Mouse (Mus musculus) cortical plate, adult 2 months (tissue): ENCODE results near the gene Abcc1. TPM values are rescaled to one million over a fixed set of nuclear protein-coding genes. Genes with fewer than 3 reads are reported as not detected.

Experiments used
- H3K27ac ChIP-seq: fragments of 200-500 bp; 2 replicates; pipeline ENCODE4 v1.5.1; 2012; ENCODE audit warnings: low read length, control low read depth, inconsistent platforms; ENCODE audit not compliant: insufficient read depth
- H3K4me1 ChIP-seq: fragments of 200-500 bp; 2 replicates; pipeline ENCODE4 v1.6.1; 2011; ENCODE audit warnings: low read length; ENCODE audit not compliant: control insufficient read depth, insufficient read depth
- H3K4me3 ChIP-seq: fragments of 200-500 bp; 2 replicates; pipeline ENCODE4 v1.5.1; 2011; ENCODE audit warnings: mild to moderate bottlenecking, low read length, control low read depth; ENCODE audit not compliant: insufficient read depth
- CTCF ChIP-seq: fragments of 200-500 bp; IDR thresholded peaks from 2 replicates; pipeline ENCODE4 v1.5.1; 2011; ENCODE audit warnings: mild to moderate bottlenecking, control low read depth, low read length; ENCODE audit not compliant: insufficient read depth; ENCODE audit errors: extremely low read depth
- POLR2A ChIP-seq: fragments of 200-500 bp; IDR thresholded peaks from 2 replicates; pipeline ENCODE4 v1.6.1; 2011; ENCODE audit warnings: mild to moderate bottlenecking, low read length, control low read depth; ENCODE audit not compliant: insufficient read depth; ENCODE audit errors: extremely low read depth
- polyA plus RNA-seq: library from polyadenylated mRNA; depleted of rRNA; stranded (reverse); fragments of >200 nt; gene quantifications from 2 replicates; pipeline ENCODE4 v1.2.3, GENCODE M21; 2012

The Abcc1 gene
- polyA plus RNA-seq, 1 experiment, result 13.1 TPM

GRCm38 (mm10) chr16:14448307-14448706 lies 86.9 kb downstream of the Abcc1 start:
- no peak overlapping the region for H3K4me3 ChIP-seq
- peaks cover 3% of the 10 kb centered on the region; the same call in 1 of the 2 replicates for H3K4me1 ChIP-seq
- no peak overlapping the region for H3K27ac ChIP-seq
- no peak for TF ChIP-seq CTCF
- TF ChIP-seq POLR2A, result no peak

DNA sequence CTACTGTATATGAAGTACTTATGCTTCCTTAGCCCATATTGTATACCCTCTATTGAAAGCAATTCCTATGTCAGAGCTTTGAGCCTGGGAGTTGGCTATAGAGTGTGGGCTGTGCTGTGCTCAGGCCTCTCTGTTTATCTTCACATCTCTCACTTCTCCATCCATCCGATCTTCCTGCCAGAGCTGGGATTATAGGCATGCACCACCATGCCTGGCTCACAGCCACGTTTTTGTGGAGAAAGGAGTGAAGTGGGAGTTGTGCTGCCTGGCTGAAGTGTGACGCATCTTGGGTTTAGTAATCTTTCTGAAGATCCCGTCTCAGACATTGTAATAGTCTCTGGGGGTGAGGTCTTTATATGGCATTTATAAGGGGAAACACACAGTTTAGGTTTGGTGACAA lies 88.5 kb downstream of the Abcc1 start:
- Histone ChIP-seq H3K4me1 (peaks cover 3% of the 10 kb centered on the region; the same call in 1 of the 2 replicates), H3K4me3 (no peak overlapping the region), H3K27ac (no peak overlapping the region)
- no peak for TF ChIP-seq CTCF

- Histone ChIP-seq H3K4me1 (peaks cover 3% of the 10 kb centered on the region; the same call in 1 of the 2 replicates), H3K27ac (no peak overlapping the region), H3K4me3 (no peak overlapping the region)
- TF ChIP-seq CTCF, result no peak
- TF ChIP-seq POLR2A, result no peak
Measured at GRCm38 (mm10) chr16:14451374-14452046, 90.2 kb downstream of the Abcc1 start.

DNA sequence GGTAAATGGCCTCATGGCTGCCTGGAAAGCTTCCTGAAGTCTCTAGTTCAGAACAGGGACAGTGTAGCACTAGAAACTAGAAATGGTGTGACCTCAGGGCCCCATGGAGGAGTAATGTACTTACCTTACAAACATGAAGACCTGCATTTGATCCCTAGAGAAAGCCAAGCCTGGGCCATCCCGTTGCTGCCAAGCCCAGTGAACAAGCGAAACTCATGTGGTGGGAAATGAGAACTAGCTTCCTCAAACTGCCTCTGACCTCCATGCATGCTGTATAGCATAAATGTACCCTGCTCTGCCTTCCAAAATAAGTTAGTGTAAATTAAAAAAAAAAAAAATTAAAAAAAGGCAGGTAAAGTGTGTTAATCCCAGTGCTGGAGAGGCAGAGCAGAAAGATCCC lies 101.2 kb downstream of the Abcc1 start:
- no peak overlapping the region for H3K27ac ChIP-seq
- no peak overlapping the region for H3K4me3 ChIP-seq
- TF ChIP-seq POLR2A, result no peak
- TF ChIP-seq CTCF, result no peak
- H3K4me1 ChIP-seq, result no peaks in the 10 kb centered on the region

- Histone ChIP-seq H3K4me1 (no peaks in the 10 kb centered on the region; the same call in 1 of the 2 replicates), H3K4me3 (no peak overlapping the region), H3K27ac (no peak overlapping the region)
- TF ChIP-seq POLR2A (no peak), CTCF (no peak)
Measured at GRCm38 (mm10) chr16:14465016-14465415, 103.7 kb downstream of the Abcc1 start.

DNA sequence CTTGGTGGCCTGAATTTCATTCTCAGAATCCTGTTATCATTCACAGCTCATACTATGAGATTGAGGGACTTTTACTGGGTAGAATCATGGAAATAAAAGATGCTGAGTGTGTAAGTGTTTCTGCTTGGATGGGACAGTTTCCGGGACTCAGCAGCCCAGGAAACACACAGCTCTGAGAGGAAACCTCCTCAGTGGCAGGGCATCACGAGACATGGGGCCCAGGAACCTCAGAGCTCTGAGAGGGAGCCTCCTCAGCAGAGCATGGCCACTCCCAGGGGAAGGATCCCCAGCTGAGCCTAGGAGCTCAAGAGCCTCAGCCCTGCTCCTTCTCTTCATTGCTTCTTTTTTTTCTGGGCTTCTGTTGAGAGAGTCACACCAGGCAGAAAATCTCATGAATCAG lies 107.0 kb downstream of the Abcc1 start:
- H3K4me3 ChIP-seq, result no peak overlapping the region
- no peaks in the 10 kb centered on the region; the same call in 1 of the 2 replicates for H3K4me1 ChIP-seq
- no peak for TF ChIP-seq CTCF
- no peak for TF ChIP-seq POLR2A

GRCm38 (mm10) chr16:14468841-14469240 lies 107.5 kb downstream of the Abcc1 start:
- no peak for TF ChIP-seq CTCF
- no peak for TF ChIP-seq POLR2A
- Histone ChIP-seq H3K27ac (no peak overlapping the region), H3K4me3 (no peak overlapping the region)

More for the DNA sequence above, 107.0 kb downstream of the Abcc1 start:
- no peak overlapping the region for H3K27ac ChIP-seq

DNA sequence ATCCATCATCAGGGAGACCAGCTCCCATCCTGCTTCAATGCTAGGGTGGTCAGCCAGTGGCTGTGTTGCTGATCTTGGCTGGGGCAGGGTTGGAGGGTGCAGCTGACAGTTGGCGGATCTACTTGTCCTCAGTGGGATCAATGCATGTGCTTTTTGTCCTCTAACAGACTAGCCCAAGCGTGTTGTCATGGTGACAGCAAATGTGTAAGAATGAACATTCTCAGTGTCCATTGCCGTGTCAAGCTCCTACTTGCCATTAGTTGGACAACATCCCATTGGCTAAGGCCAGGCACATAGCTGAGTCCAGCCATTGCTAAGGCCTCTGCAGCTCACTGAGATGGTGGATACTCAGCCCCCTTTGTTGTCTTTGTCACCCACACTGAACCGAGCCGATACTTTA lies 110.8 kb downstream of the Abcc1 start:
- TF ChIP-seq POLR2A (no peak), CTCF (no peak)
- Histone ChIP-seq H3K4me1 (no peaks in the 10 kb centered on the region; the same call in 1 of the 2 replicates), H3K27ac (no peak overlapping the region)

More at GRCm38 (mm10) chr16:14468841-14469240, 107.5 kb downstream of the Abcc1 start:
- H3K4me1 ChIP-seq, result no peaks in the 10 kb centered on the region; the same call in 1 of the 2 replicates

DNA sequence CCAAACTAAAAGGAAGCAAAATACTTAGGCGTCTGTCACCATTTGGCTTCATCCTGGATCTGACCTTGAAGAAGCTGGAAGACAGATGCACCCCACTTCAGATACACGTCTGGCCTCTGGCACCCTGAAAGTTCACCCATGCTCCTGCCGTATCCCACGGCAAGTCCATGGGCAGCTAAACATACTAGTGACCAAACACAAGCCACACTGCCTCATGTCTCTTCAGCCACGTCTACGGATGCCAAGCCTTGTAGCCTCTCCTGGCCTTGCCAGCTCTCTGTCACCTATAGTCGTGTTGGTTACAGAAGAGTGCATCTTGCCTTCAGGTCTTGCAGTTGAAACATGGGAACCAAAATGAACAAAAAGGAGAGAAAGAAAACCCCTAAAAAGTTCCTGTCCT lies 112.3 kb downstream of the Abcc1 start:
- TF ChIP-seq CTCF (no peak), POLR2A (no peak)
- no peak overlapping the region for H3K27ac ChIP-seq
- H3K4me1 ChIP-seq, result no peaks in the 10 kb centered on the region
- H3K4me3 ChIP-seq, result no peak overlapping the region

More for the DNA sequence above, 110.8 kb downstream of the Abcc1 start:
- H3K4me3 ChIP-seq, result no peak overlapping the region

DNA sequence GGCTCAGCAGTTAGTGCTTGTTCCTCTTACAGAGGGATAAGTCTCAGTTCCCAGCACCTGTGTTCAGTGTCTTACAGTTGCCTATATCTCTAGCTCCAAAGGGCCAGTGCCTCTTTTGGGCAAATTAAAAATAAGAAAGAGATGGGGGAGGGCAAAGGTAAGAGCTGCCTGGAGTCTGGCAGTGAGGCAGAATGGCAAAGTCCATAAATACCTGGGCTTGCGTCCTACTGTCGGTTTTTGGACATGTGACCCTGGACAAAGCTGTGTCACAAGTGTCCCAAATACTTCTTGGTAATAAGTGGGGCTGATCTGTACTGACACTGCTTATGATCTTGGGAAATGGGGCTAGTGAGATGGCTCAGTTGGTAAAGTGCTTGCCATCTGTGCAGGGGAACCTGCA lies 113.6 kb downstream of the Abcc1 start:
- Histone ChIP-seq H3K4me3 (no peak overlapping the region), H3K4me1 (no peaks in the 10 kb centered on the region), H3K27ac (no peak overlapping the region)
- no peak for TF ChIP-seq CTCF
- TF ChIP-seq POLR2A, result no peak

- TF ChIP-seq CTCF (no peak), POLR2A (no peak)
- no peaks in the 10 kb centered on the region for H3K4me1 ChIP-seq
- no peak overlapping the region for H3K27ac ChIP-seq
- no peak overlapping the region for H3K4me3 ChIP-seq
Measured at GRCm38 (mm10) chr16:14476056-14476455, 114.7 kb downstream of the Abcc1 start.
